Mouse (Mus musculus): ENCODE measurements around the gene Pisd.

The Pisd gene

GRCm38 (mm10) chr5:32711485-32711884 is 74.0 kb downstream of the Pisd start:
- no peak for DNase-seq (ENCODE audit: low spot score)

- no peak for DNase-seq (ENCODE audit: low spot score)
Observed at GRCm38 (mm10) chr5:32706226-32706780, 79.1 kb downstream of the Pisd start.

GRCm38 (mm10) chr5:32697208-32697867 is 88.1 kb downstream of the Pisd start:
- no peak for DNase-seq (ENCODE audit: low spot score)

GRCm38 (mm10) chr5:32693411-32693810 is 92.0 kb downstream of the Pisd start:
- DNase-seq (ENCODE audit: low spot score), result no peak

Measured in urinary bladder, postnatal 10 days (tissue).